ENCODE assay signal across 14 mouse cellular contexts in the genomic region with DNA sequence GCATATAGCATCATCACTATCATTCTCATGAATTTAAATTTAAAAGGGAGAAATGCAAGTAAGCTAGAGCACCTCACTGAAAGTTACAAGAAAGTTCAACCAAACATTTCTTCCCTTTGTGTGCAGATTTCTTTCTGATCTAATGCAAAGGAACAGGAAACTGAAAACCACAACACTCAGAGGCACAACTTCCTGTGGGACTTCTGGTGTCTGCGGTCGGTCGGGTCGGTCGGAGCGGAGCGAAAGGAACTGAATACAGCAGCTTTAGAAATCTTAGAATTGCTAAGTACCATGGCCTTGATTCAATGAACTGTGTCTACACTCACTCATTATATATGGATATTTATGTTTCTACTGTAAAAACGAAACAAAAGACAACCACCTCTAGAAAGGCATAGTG.
A peak's percentile ranks its signal among the peaks of the same experiment; 100 is the strongest.
DNase-seq lines count a peak whose midpoint lies in the region; ATAC-seq lines count a peak whose summit lies in the region.
"Had no signal": no experiment of that assay in that cellular context is flagged by ENCODE, and none has a peak within 500 bp of the region (broad histone marks: within the 10 kb centered on the region; RNA-seq: fewer than 3 reads in every experiment).

No protein-coding gene starts in this region.

- H3K4me2 ChIP-seq in embryonic facial prominence, embryonic 14.5 days (ENCODE audit: low read depth, low read length): no peak overlapping the region
- H3K4me2 ChIP-seq in lung, embryonic 16.5 days (ENCODE audit: low read depth, low read length): 0 out of 2 replicates have a peak overlapping the region, but pooled peaks have one; percentile 6
- H3K4me2 ChIP-seq in forebrain, embryonic 11.5 days (ENCODE audit: low read depth, low read length, severe bottlenecking): no peak overlapping the region
- H3K4me2 ChIP-seq: liver, embryonic 13.5 days had no signal

- no peaks in the 10 kb centered on the region for H3K36me3 ChIP-seq in embryonic facial prominence, embryonic 14.5 days (ENCODE audit: control insufficient read depth, insufficient read depth, low read length)
- H3K36me3 ChIP-seq in embryonic facial prominence, embryonic 10.5 days (replicated peaks): no peaks in the 10 kb centered on the region
- H3K36me3 ChIP-seq in lung, embryonic 16.5 days (ENCODE audit: control insufficient read depth, insufficient read depth, low read length): no peaks in the 10 kb centered on the region
- no peaks in the 10 kb centered on the region for H3K36me3 ChIP-seq in forebrain, embryonic 11.5 days (ENCODE audit: control insufficient read depth, insufficient read depth, low read length)
- H3K36me3 ChIP-seq: liver, embryonic 13.5 days had no signal

- no peaks in the 10 kb centered on the region for H3K27me3 ChIP-seq in embryonic facial prominence, embryonic 14.5 days (replicated peaks; ENCODE audit: control insufficient read depth, insufficient read depth, low read length)
- H3K27me3 ChIP-seq in embryonic facial prominence, embryonic 10.5 days (replicated peaks; ENCODE audit: low read depth, poor library complexity, severe bottlenecking): no peaks in the 10 kb centered on the region
- no peaks in the 10 kb centered on the region for H3K27me3 ChIP-seq in lung, embryonic 16.5 days (ENCODE audit: control insufficient read depth, insufficient read depth, low read depth, low read length)
- H3K27me3 ChIP-seq in forebrain, embryonic 11.5 days (ENCODE audit: control insufficient read depth, insufficient read depth, low read length): no peaks in the 10 kb centered on the region

- 65% methylated on average over 8 of the region's 8 CpGs for WGBS in embryonic facial prominence, embryonic 14.5 days
- 86% methylated on average over 8 of the region's 8 CpGs for WGBS in embryonic facial prominence, embryonic 10.5 days
- 78% methylated on average over 8 of the region's 8 CpGs for WGBS in lung, embryonic 16.5 days
- WGBS in forebrain, embryonic 11.5 days: 95% methylated on average over 8 of the region's 8 CpGs

- no peak overlapping the region for H3K4me3 ChIP-seq in embryonic facial prominence, embryonic 14.5 days (ENCODE audit: low read depth, low read length)
- no peak overlapping the region for H3K4me3 ChIP-seq in embryonic facial prominence, embryonic 10.5 days
- H3K4me3 ChIP-seq in lung, embryonic 16.5 days (ENCODE audit: low read length): no peak overlapping the region
- no peak overlapping the region for H3K4me3 ChIP-seq in forebrain, embryonic 11.5 days (ENCODE audit: low read depth, low read length)
- H3K4me3 ChIP-seq: erythroblast, embryonic 14.5 days; liver, embryonic 13.5 days; myocyte had no signal

- H3K9me3 ChIP-seq in embryonic facial prominence, embryonic 14.5 days (ENCODE audit: control insufficient read depth, low read length): no peaks in the 10 kb centered on the region
- H3K9me3 ChIP-seq in embryonic facial prominence, embryonic 10.5 days: no peaks in the 10 kb centered on the region
- H3K9me3 ChIP-seq in lung, embryonic 16.5 days (ENCODE audit: control insufficient read depth, low read length): no peaks in the 10 kb centered on the region
- H3K9me3 ChIP-seq in forebrain, embryonic 11.5 days (ENCODE audit: control insufficient read depth, low read length): no peaks in the 10 kb centered on the region
- H3K9me3 ChIP-seq: liver, embryonic 13.5 days had no signal

- H3K27ac ChIP-seq in embryonic facial prominence, embryonic 14.5 days (replicated peaks; ENCODE audit: low read depth, low read length): 0 out of 2 replicates have a peak overlapping the region, but pooled peaks have one; percentile 21
- no peak overlapping the region for H3K27ac ChIP-seq in embryonic facial prominence, embryonic 10.5 days (replicated peaks)
- H3K27ac ChIP-seq in lung, embryonic 16.5 days (ENCODE audit: low read length): peak overlapping the region; percentile 66
- no peak overlapping the region for H3K27ac ChIP-seq in forebrain, embryonic 11.5 days (ENCODE audit: low read depth, low read length)
- H3K27ac ChIP-seq: liver, embryonic 13.5 days had no signal

- DNase-seq in embryonic facial prominence, embryonic 14.5 days (ENCODE audit: low spot score): peak; percentile 31
- no peak for DNase-seq in embryonic facial prominence, embryonic 10.5 days (ENCODE audit: low spot score)
- peak; percentile 32 to 42 for DNase-seq in lung, adult 18-20 months
- no peak for DNase-seq in lung, postnatal 25 days (ENCODE audit: low spot score)
- peak; percentile 61 for DNase-seq in thymus, postnatal 14 days
- no peak for DNase-seq in forebrain, embryonic 11.5 days (ENCODE audit: low spot score)
- no peak for DNase-seq in urinary bladder, adult 2 months (ENCODE audit: low spot score)
- DNase-seq: cerebellum, adult 11-12 months; gastrocnemius, postnatal 36 days; liver, embryonic 13.5 days; right cerebral cortex, postnatal 25 days had no signal

- H3K9ac ChIP-seq in embryonic facial prominence, embryonic 14.5 days (ENCODE audit: low read depth, low read length): no peak overlapping the region
- H3K9ac ChIP-seq in lung, embryonic 16.5 days (ENCODE audit: low read length): no peak overlapping the region
- no peak overlapping the region for H3K9ac ChIP-seq in forebrain, embryonic 11.5 days (ENCODE audit: low read length)
- H3K9ac ChIP-seq: liver, embryonic 13.5 days had no signal

- H3K4me1 ChIP-seq in embryonic facial prominence, embryonic 14.5 days (ENCODE audit: control insufficient read depth, insufficient read depth, low read length): peaks cover 8% of the 10 kb centered on the region
- peaks cover 23% of the 10 kb centered on the region for H3K4me1 ChIP-seq in embryonic facial prominence, embryonic 10.5 days
- H3K4me1 ChIP-seq in lung, embryonic 16.5 days (replicated peaks; ENCODE audit: control insufficient read depth, insufficient read depth, low read length): peaks cover 12% of the 10 kb centered on the region
- peaks cover 9% of the 10 kb centered on the region; the same call in 1 of the 2 replicates for H3K4me1 ChIP-seq in forebrain, embryonic 11.5 days (replicated peaks; ENCODE audit: control insufficient read depth, insufficient read depth, low read length)

- ATAC-seq in embryonic facial prominence, embryonic 14.5 days (ENCODE audit: low read depth): no peak
- no peak for ATAC-seq in lung, embryonic 16.5 days (ENCODE audit: low read depth)
- no peak for ATAC-seq in forebrain, embryonic 11.5 days (replicated peaks; ENCODE audit: low FRiP score)

Comparison
In these comparisons a context has a peak if more than half of its experiments do, and no peak if none do; other contexts are left out.
1. DNase-seq: peak in embryonic facial prominence, embryonic 14.5 days (single experiment), lung, adult 18-20 months (2 of 2) and thymus, postnatal 14 days (single experiment); none in embryonic facial prominence, embryonic 10.5 days (single experiment), lung, postnatal 25 days (single experiment), forebrain, embryonic 11.5 days (single experiment) and urinary bladder, adult 2 months (single experiment).
2. H3K27ac ChIP-seq: peak in embryonic facial prominence, embryonic 14.5 days (single experiment) and lung, embryonic 16.5 days (single experiment); none in embryonic facial prominence, embryonic 10.5 days (single experiment) and forebrain, embryonic 11.5 days (single experiment).